Mouse (Mus musculus) kidney, adult 8-10 months (tissue): ENCODE data around the gene Bbs9.
A peak's percentile ranks its signal among the peaks of the same experiment; 100 is the strongest.

Source experiments
- DNase-seq, 2 experiments: peaks; one replicate each; pipeline ENCODE4 v3.0.0; 2022

Gene Bbs9

DNA sequence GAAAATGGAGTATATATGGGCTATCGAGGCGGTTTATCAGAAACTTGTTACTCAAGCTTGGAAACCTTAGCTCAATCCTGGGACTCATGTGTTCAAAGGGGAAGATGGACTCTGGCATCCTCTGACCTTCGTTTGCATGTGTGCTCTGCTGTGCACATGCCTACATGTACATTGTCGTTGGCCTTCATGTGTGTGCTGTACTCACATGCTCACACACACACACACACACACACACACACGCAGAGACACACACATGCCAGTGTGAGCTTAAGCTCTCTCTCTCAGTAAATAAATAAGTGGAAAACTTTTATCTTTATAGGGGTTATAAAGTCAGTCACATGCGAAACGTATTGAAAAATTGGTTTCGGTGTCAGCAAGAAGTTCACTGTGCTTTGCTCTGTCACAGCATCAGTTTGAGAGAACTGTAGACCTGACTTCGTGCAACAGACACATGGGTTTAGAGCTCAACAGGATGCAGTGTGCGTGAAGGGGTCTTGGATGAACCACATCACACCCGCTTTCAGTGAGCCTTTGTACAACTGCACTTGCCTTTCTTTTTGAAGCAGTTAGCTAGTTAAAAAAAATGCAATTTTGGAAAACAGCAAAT is 62.4 kb downstream of the Bbs9 start:
- no peak for DNase-seq

DNA sequence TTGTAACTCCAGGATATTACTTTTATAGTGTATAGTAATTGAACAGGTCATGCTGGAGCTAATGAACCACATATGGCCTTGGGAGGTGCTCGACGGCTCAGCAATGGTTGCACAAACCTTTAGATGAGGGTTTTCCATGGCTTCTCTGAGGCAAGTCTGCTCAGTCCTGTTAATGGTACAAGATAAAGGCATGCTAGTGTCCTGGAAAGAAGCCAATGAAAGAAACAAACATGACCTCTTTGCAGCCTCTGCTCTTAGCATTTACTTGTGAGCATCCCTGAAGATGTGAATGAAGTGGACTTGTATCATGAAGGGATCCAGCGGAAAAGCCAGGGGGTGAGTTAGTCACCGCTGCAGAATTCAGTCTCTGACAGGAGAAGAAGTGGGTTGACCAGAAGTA is 64.0 kb downstream of the Bbs9 start:
- DNase-seq: no peak

DNA sequence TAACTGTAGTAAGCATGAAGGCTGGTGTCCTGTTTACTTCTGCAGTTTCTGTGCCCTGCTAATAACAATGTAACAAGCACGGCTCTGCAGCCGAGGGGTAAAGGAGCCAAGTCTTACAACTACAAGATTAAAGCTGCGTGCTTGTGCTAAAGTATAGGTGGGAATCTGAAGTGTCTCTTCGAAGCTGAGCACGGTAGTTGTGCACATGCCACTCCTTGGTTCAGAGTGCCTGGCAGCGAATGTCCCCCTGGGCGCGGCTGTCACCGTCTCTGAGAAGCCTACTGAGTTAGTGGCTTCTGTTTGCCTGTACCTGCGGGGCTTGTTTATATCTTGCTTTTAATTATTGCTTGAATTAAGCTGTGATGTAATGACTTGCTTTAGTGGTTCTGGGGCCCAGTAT is 65.6 kb downstream of the Bbs9 start:
- no peak for DNase-seq

DNA sequence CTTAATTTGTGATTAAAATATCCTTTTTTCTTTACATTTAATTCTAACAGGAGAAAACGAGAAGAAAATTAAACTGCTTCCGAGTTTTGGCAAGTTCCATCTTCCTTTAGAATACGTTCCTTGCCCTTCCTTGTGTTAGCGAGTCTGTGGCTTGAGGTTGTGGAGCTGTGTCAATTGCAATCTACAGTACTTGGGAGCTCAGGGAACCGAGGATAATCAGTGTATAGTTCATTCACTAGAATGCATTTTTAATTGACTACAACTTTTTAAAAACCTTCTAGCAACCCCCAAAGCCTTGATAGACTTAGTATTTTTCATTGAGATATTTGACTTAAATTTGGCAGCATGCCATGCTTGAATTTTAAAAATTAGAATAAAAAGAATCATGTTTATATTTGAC is 68.0 kb downstream of the Bbs9 start:
- no peak for DNase-seq

DNA sequence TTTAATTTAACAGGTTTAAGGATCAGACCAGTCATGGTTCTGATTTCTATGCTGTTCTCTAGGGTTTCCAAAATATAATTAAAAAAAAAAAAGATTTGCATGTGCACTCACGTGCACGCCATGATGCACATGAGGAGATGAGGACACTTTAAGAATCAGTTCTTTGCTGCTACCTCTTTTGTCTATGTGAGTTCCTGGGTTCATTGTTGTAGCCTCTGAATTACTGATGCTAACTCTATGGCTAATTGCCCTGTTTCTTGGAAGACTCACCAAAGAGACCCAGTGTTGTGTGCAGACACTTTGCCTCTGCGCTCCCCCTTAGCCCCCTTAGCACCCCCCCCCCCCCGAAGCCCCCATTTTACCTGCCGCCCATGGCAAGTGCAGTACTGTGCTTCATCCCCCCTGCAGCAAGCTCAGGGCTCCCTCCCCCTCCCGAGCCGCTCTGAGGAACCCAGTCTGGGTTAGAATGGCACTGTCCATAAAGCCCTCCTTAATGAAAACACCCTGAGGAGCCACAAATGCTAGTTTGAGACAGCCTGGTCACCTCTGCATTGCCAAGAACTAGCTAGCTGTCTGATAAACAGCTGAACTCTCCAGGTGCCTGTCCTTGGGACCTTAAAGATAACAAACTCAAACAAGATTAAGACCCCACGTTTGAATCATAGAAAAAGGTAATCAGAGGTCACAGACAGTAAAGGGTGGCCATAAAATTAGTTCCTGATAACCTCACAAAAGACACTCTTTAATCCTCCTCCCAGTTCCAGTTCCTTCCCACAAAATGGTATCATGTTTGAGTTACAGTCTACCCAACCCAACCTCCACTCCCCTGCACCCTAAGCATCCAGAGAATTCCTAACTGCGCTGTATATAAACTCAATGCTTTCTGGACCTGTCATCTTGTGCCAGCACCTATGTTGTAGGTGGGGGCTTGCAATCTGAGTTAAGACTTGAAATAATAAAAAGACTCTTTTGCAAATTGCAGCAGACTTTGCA is 69.1 kb downstream of the Bbs9 start:
- DNase-seq: no peak

DNA sequence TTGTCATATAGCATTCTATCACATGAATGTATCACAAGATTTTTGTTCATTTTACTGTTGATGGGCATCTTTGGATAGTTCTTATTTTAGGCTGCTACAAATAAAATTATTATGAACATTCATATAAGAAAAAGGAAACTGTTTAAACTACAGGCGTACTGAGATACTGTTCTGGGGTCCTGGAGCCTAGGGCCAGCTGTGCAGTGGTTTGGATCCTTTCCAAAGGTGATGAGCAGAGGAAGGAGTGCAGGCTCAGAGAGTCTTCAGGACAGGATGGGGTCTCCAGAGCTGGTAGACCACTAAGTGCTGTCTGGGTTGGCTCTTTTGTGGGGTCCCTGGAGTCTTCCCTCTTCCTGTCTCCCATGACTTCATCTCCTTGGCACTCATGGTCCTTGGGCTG is 75.8 kb downstream of the Bbs9 start:
- no peak for DNase-seq

DNA sequence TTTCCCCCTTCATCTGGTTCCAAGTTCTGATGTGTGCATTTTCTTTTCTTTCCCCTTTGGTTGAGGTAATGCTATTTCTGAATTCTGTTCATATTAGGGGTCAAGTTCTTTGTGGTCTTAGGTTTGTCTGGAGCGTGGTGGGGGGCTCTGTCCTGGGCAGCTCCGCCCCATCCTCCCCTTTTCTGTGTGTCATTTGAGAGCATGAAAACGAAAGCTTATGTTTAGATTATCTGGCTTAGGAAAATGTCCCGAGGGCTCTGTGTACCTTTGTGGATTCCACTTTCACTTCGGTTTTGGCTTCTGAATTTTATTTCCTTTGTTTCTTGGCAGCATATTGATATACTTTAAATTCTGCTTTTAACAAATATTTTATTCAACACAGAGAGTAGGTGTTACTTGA is 80.6 kb downstream of the Bbs9 start:
- no peak for DNase-seq

DNA sequence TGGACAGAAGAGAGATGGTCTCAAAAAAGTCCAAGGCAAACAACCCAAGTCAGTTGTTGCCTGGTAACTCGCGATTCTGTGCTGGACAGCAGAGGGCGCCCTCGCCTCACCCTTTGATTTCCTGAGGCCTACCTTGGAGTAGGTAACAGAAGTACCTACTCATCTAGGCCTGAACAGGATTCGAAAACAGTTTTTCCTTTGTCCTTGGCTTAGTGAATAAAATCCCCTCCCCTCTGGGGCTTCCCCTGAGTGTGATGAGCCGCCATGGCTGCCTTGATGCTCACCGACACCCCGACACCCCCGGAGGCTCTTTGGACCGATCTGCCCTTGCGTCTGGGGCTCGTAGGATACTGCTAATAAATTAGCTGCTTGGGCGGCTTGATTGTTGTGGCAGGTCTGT is 82.0 kb downstream of the Bbs9 start:
- DNase-seq: peak; percentile 54 to 85

DNA sequence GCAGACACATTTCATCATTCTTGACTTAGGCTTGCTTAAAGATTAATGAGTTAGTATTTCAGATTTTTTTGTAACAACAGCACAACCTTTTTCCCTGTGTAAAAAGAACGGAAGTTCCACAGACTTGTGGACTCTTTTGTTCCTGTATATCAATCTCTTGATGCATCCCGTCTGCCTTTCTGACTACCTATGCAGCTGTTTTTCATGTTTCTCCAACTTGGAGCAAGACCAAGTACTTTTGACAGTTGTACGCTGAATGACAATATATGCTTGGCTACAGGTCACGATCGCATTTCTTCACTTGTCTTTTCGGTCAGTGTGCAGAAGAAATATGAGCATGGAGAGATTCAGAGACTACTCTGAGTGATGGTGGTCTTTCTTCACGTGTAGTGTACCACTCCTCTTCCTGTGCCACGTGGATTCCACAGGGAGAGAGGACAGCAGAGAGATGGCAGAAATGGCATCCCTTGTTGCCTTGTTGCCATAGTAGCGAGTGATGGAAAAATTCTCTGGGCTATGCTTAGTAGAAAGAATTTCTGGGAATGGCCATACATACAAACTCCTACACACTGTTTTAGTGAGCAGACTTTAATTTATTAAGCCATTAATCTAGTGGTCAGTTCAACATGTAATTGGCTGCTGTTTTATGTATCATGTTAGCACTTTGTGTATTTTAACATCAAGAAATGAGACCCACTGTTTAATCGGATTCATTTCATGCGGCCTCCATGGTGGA is 88.3 kb downstream of the Bbs9 start:
- DNase-seq: no peak

DNA sequence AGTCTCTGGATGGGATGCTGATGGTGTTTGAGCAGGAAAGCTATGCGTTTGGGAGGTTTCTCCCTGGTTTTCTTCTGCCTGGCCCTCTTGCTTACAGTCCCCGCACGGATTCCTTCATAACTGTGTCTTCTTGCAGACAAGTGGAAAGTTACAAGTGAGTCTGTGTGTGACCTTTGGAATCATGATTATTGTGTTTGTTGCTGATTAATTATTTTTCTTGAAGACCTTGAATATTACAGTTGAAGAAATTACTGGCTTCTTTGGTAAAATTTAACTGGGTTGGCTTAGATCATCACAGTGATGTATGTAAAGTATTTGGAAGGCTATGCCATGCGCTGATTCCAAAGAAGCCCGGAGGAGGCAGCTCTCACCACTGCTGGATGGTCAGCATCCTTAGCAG is 92.2 kb downstream of the Bbs9 start:
- peak; percentile 25 to 29 for DNase-seq

DNA sequence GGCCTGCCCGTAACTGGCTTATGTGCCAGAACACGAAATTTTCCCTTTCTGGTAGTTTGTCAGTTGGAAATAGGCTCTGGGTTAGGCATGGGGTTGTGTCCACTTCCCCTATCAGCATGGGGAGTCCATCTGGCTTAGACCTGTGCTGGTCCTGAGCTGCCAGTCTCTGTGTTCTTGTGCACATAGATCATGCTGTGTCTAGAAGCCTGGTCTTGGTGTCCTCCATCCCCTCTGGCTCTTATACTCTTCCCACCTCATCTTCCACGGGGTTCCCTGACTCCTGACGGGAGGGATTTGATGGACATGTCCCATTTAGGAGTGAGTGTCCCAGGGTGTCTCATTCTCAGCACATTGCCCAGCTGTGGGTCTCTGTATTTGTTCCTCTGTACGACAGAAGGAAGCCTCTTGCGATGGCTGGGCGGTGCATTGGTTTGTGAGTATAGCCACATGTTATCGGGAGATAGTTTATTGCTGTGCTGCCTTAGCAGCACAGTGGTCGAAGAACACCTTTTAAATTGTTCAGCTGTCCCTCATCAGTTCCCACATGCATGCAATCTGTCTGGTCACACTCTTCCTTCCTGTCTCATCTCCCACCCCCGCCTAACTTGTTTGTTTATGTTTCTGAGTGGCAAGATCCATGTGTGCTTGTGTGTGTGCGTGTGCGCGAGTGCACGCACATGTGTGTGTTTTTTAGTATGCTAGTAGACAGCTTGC is 101.1 kb downstream of the Bbs9 start:
- peak in 1 of 2 experiments; percentile 14 for DNase-seq

DNA sequence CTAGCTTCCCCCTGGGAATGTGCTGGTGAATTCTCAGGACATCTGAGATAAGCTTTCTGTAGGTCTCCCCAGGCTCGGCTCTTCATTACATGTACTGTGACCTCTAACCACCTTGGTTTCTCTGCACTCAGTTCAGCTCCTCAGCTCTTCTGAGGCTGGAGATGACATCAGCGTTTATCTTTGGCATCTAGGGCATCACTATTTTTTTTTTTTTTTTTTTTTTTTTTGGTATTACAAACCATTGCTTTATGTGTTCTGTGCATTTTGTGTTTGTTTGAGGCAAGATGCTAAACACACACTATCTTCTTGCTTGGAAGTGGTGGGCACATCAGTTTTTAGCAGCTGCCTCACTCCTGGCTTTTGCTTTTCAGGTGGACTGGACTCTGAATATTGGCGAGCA is 102.8 kb downstream of the Bbs9 start:
- DNase-seq: no peak

DNA sequence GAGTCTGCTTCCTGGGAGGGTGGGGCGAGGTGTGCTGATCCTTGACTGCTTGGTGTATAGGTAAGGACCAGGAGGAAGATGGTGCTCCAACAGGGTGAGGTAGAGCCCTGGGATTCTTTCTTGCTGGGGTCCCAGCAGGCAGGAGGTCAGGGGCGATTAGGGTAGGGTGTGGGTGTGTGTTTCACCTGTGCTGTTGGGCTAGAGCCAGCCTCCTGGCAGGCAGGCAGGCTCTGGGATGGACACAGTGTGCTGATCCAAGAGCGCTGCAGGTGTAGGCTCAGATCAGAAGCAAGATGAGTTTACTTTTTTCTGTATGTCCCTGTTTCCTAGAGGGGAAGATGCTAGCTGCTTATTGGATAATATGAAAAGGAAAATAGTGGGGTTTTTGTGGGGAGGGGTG is 108.7 kb downstream of the Bbs9 start:
- DNase-seq: no peak

DNA sequence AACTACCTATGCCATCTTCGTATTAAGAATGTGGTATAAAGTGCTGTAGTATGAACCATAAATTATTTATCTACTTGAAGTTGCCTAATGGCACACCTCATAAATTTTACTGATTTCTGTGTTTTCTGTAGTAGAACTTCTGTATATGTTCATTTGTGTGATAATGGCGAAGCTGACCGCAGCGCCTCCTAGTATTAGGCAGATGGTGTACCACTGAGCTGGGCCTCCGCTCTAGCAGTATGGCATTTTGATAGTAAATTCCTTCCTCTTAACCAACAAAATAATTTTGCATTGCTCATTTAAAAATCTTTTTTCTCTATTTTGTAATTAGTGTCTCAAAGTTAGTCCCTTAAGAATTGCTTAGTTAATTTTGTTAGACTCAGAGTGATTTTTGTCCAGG is 117.5 kb downstream of the Bbs9 start:
- no peak for DNase-seq

DNA sequence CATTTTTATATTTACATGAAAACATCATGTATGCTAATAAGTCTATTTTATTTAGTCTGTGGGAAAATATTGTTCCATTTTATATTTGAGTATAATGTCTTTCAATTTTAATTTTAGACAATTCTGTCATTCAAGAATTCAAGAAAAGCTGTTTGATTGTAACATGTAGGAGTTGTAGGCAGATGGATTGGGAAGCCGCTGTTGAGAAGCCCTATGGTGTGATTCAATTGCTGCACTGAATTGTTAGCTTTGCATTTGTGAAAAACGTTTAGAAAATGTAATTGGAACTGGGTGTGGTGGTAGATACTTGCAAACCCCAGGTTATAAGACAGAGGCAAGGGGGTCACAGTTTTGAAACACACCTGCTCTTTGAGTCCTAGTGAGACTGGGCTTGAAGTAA is 121.1 kb downstream of the Bbs9 start:
- DNase-seq: no peak

DNA sequence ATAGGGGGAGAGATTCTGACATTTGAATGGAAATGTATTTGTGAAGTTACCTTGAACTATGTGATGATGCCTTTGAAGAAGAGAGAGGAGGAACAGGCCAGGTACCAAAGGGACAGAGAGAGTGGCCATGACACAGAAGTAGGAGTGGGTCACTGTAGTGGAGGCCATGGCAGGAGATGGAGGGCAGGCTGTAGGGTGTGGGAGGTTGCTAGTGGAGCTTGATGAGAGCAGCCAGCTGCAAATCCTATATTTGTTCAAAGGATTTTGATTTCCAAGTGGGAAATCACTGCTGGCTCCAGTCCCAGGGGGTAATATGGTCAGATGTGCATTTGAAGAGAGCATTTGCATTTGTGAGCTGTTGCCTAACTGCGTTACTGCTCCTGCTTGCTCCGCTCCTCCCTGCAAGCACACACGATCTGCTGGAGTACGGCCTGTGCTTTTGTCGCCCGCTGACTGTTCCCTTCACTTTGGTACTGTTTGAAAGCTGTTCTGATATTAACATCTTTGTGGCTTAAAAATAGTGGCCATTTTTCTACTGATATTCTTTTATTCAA is 137.8 kb downstream of the Bbs9 start:
- no peak for DNase-seq

DNA sequence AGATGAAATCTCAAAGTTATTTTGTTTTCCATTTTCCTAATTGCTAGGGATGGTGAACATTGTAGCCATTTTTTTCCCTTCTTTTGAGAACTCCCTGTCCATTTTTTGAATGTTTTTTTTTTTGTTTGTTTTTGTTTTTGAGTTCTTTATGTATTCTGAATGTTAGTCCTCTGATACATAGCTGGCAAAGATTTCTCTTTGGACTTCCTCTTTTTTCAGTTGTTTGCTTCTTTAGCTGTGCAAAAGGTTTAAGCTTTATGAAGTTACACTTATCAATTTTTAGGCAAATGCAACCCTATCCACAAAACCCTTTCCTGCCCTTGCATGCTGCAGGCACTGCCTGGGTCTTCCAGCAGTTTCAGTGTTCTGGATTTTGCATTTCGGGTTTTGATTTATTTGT is 143.7 kb downstream of the Bbs9 start:
- DNase-seq: no peak

DNA sequence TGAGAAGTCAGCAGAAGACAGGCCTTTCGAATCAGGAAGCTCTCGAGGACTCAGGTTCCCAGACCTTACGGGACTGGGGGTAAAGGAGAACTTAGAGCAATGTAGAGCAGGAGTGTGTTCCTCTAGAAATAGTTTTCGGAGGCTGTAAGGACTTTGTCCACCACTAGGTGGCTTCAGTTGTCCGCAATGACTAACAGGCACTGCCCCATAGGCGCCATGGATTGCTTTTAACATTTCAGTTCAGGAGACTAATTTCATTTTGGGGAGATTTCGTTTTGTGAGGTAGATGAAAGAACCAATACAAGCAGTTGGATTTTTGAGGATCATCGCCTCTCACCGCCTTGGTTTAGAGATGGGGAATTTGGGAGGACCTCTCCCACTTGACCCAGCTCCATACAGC is 149.5 kb downstream of the Bbs9 start:
- peak in 1 of 2 experiments; percentile 44 for DNase-seq

DNA sequence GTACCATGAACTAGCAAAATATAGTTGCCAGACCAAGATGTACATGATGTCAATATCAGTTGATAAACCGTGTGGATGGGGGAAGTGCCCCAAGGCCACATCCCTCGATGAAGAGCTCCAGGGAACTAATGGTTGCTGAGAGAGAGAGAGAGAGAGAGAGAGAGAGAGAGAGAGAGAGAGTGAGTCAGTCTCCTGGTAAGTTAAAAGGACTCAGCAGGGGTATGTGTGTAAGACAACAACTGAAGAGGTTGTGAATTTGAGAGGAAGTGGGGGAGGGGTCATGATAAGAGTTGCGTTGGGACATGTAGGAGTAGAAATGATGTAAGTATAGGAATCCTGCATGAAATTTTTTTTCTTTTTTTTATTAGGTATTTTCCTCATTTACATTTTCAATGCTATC is 150.5 kb downstream of the Bbs9 start:
- DNase-seq: no peak

DNA sequence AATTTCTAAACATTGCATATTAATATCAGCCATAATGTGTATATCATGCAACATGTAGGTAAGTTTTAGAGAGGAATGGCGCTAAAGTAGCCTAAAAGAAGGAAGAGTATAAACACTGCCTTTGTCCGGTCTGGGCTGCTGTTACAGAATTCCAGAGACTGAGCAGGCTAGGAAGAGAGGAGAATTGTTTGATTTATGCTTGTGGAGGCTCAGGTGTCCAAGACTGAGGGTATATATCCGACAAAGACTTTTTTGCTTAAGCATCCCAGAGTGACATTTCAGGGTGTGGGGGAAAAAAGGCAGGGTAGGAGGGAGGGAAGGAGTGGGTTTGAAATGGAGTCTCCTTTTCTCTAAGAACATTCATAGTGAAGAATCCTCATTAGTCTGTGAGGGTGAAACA is 152.4 kb downstream of the Bbs9 start:
- DNase-seq: no peak

DNA sequence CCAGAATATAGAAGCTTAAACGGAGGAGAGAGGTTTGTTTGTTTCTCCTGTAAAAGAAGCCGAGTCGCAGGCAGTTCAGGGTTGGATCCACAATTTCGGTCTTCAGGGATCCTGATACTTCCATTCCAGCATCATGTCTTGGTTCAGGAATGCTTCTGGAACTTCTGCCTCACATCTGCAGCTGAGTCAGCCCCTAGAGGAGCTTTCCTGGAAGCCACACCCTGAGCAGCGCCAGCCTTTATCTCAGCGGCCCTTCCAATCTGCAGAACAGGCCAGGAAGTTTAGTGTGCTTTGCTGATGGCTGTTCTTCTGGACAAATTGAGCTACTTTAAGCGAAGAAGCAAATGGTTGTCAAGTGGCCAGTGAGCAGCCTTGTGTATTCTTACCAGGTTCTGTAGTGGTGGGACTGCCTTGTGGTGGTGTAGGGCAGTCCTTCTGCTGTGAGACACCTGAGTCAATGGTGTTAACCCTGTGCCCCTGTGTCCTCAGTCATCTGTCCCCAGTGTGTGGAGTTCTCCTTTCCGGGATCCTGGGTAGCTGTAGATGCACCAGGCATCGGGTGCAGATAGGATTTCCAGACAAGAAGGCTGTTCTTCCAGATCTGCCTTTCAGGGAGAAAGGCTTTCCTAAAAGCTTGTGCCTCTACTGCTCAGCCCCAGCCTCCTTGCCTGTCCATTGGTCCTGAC is 157.4 kb downstream of the Bbs9 start:
- no peak for DNase-seq

DNA sequence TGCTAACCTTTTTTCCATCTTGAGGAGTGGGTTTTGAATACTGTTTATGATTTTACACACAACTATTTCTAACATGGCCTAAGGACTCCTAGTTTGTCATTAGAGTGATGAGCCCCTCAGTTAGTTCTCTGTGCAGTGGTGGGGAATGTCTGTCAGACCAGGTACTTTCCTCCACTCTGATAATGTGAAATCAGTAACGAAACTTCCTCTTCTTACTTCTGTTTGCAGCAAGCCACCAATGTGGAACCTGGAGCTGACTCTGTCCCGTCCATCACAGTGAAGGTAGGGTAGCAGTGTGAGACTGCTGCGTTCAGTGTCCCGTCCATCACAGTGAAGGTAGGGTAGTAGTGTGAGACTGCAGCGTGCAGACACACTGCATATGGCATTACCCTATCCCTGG is 163.0 kb downstream of the Bbs9 start:
- no peak for DNase-seq
